Mouse (Mus musculus) kidney, adult 2 months (tissue): Measurements from ENCODE around the gene Msantd2.

ENCODE experiments used
- CTCF ChIP-seq: fragments of 200-500 bp; conservative IDR thresholded peaks from 2 replicates; pipeline ENCODE4 v1.5.1; 2011; ENCODE audit warnings: low read depth, mild to moderate bottlenecking, control low read depth, low read length, moderate library complexity, mixed read lengths; ENCODE audit not compliant: insufficient read depth, insufficient read length
- POLR2A ChIP-seq: fragments of 200-500 bp; IDR thresholded peaks from one replicate; pipeline ENCODE4 v1.6.1; 2011; ENCODE audit warnings: low read depth, low read length, control low read depth

DNA sequence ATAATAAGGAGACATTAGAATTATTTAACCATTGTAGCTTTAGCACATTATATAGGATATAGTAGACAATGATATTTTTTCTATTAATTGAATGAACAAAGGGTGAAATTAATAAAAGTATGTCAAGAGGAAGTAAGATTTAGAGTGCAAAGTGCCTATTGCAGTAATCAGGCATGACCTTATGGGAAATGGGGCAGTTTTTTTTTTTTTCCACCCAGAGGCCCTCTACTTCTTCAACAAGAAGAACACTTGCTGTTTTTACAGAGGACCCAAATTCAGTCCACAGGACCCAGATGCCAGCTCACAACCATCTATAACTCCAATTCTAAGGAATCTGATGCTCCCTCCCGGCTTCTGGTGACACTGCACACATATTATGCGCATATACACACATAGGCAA, 71.5 kb downstream of the Msantd2 start:
- TF ChIP-seq POLR2A (no peak), CTCF (no peak)
